Mouse (Mus musculus): ENCODE results near the gene Adcy4. TPM values are rescaled to one million over a fixed set of nuclear protein-coding genes. Genes with fewer than 3 reads are reported as not detected.
A peak's percentile ranks its signal among the peaks of the same experiment; 100 is the strongest.

The Adcy4 gene
- polyA plus RNA-seq, 1 experiment from 2014 or later = 6.5 TPM

GRCm38 (mm10) chr14:55747051-55747847, 36.6 kb downstream of the Adcy4 start:
- no peak overlapping the region for H3K4me3 ChIP-seq (ENCODE audit: low read length)

GRCm38 (mm10) chr14:55745861-55746237, 38.0 kb downstream of the Adcy4 start:
- Histone ChIP-seq H3K4me1 (ENCODE audit: control insufficient read depth, insufficient read depth, low read length) (peaks cover 25% of the 10 kb centered on the region), H3K27ac (ENCODE audit: low read length) (peak overlapping the region; percentile 51; the same call in 1 of the 2 replicates), H3K36me3 (ENCODE audit: control insufficient read depth, insufficient read depth, low read length) (peaks cover 10% of the 10 kb centered on the region; the same call in 1 of the 2 replicates), H3K9ac (ENCODE audit: low read depth, low read length) (peak overlapping the region; percentile 87), H3K4me2 (ENCODE audit: low read depth, low read length) (peak overlapping the region; percentile 98), H3K27me3 (replicated peaks; ENCODE audit: control insufficient read depth, insufficient read depth, low read length) (no peaks in the 10 kb centered on the region), H3K4me3 (ENCODE audit: low read length) (peak overlapping the region; percentile 89), H3K9me3 (ENCODE audit: control insufficient read depth, low read length) (no peaks in the 10 kb centered on the region)
- under 1% methylated on average over 31 of the region's 31 CpGs for WGBS
- ATAC-seq = no peak; the same call in 1 of the 2 replicates

More at GRCm38 (mm10) chr14:55747051-55747847, 36.6 kb downstream of the Adcy4 start:
- no peak for ATAC-seq
- peaks cover 12% of the 10 kb centered on the region; the same call in 1 of the 2 replicates for H3K36me3 ChIP-seq (ENCODE audit: control insufficient read depth, insufficient read depth, low read length)
- no peak overlapping the region for H3K9ac ChIP-seq (ENCODE audit: low read depth, low read length)
- peak overlapping the region; percentile 98 for H3K4me2 ChIP-seq (ENCODE audit: low read depth, low read length)
- H3K27me3 ChIP-seq (replicated peaks; ENCODE audit: control insufficient read depth, insufficient read depth, low read length) = no peaks in the 10 kb centered on the region
- H3K4me1 ChIP-seq (ENCODE audit: control insufficient read depth, insufficient read depth, low read length) = peaks cover 25% of the 10 kb centered on the region
- H3K9me3 ChIP-seq (ENCODE audit: control insufficient read depth, low read length) = no peaks in the 10 kb centered on the region
- no peak overlapping the region for H3K27ac ChIP-seq (ENCODE audit: low read length)
- 88% methylated on average over 10 of the region's 10 CpGs for WGBS

GRCm38 (mm10) chr14:55745180-55745860, 38.6 kb downstream of the Adcy4 start, which contains the start of the genes Dhrs1 and Nop9:
TSS of gene Dhrs1 (minus strand) at chr14:55745690.
TSS of gene Nop9 (plus strand) at chr14:55745693.
- peak within 1 kb of the TSS; percentile 81 for H3K27ac ChIP-seq (ENCODE audit: low read length)
- peak within 1 kb of the TSS; percentile 89 for H3K4me3 ChIP-seq (ENCODE audit: low read length)
- ATAC-seq = peak; percentile 92
- H3K4me2 ChIP-seq (ENCODE audit: low read depth, low read length) = peak within 1 kb of the TSS; percentile 98
- WGBS = 1% methylated on average over 45 of the region's 48 CpGs
- no peaks in the 10 kb centered on the region for H3K9me3 ChIP-seq (ENCODE audit: control insufficient read depth, low read length)
- peaks cover 6% of the 10 kb centered on the region; the same call in 1 of the 2 replicates for H3K36me3 ChIP-seq (ENCODE audit: control insufficient read depth, insufficient read depth, low read length)
- peak within 1 kb of the TSS; percentile 87 for H3K9ac ChIP-seq (ENCODE audit: low read depth, low read length)
- H3K4me1 ChIP-seq (ENCODE audit: control insufficient read depth, insufficient read depth, low read length) = peaks cover 25% of the 10 kb centered on the region
- H3K27me3 ChIP-seq (replicated peaks; ENCODE audit: control insufficient read depth, insufficient read depth, low read length) = no peaks in the 10 kb centered on the region

GRCm38 (mm10) chr14:55743711-55744110, 40.2 kb downstream of the Adcy4 start:
- peaks cover 2% of the 10 kb centered on the region; the same call in 1 of the 2 replicates for H3K36me3 ChIP-seq (ENCODE audit: control insufficient read depth, insufficient read depth, low read length)
- peak; percentile 66 for ATAC-seq
- 15% methylated on average over 10 of the region's 10 CpGs for WGBS

GRCm38 (mm10) chr14:55737086-55737687, 46.7 kb downstream of the Adcy4 start:
- H3K4me2 ChIP-seq (ENCODE audit: low read depth, low read length) = no peak overlapping the region

More at GRCm38 (mm10) chr14:55743711-55744110, 40.2 kb downstream of the Adcy4 start:
- Histone ChIP-seq H3K4me1 (ENCODE audit: control insufficient read depth, insufficient read depth, low read length) (peaks cover 25% of the 10 kb centered on the region), H3K9me3 (ENCODE audit: control insufficient read depth, low read length) (no peaks in the 10 kb centered on the region), H3K4me2 (ENCODE audit: low read depth, low read length) (peak overlapping the region; percentile 91), H3K4me3 (ENCODE audit: low read length) (peak overlapping the region; percentile 24), H3K9ac (ENCODE audit: low read depth, low read length) (peak overlapping the region; percentile 57), H3K27ac (ENCODE audit: low read length) (peak overlapping the region; percentile 58; the same call in 1 of the 2 replicates), H3K27me3 (replicated peaks; ENCODE audit: control insufficient read depth, insufficient read depth, low read length) (no peaks in the 10 kb centered on the region)

GRCm38 (mm10) chr14:55735758-55736157, 48.1 kb downstream of the Adcy4 start:
- Histone ChIP-seq H3K9me3 (ENCODE audit: control insufficient read depth, low read length) (no peaks in the 10 kb centered on the region), H3K36me3 (ENCODE audit: control insufficient read depth, insufficient read depth, low read length) (no peaks in the 10 kb centered on the region; the same call in 1 of the 2 replicates), H3K27me3 (replicated peaks; ENCODE audit: control insufficient read depth, insufficient read depth, low read length) (no peaks in the 10 kb centered on the region), H3K4me1 (ENCODE audit: control insufficient read depth, insufficient read depth, low read length) (peaks cover 19% of the 10 kb centered on the region), H3K9ac (ENCODE audit: low read depth, low read length) (no peak overlapping the region), H3K27ac (ENCODE audit: low read length) (peak overlapping the region; percentile 23; the same call in 1 of the 2 replicates), H3K4me3 (ENCODE audit: low read length) (no peak overlapping the region), H3K4me2 (ENCODE audit: low read depth, low read length) (no peak overlapping the region)
- no peak for ATAC-seq
- 63% methylated on average over 4 of the region's 4 CpGs for WGBS

More at GRCm38 (mm10) chr14:55737086-55737687, 46.7 kb downstream of the Adcy4 start:
- no peak overlapping the region for H3K9ac ChIP-seq (ENCODE audit: low read depth, low read length)
- peaks cover 2% of the 10 kb centered on the region; the same call in 1 of the 2 replicates for H3K36me3 ChIP-seq (ENCODE audit: control insufficient read depth, insufficient read depth, low read length)
- no peaks in the 10 kb centered on the region for H3K9me3 ChIP-seq (ENCODE audit: control insufficient read depth, low read length)
- no peaks in the 10 kb centered on the region for H3K27me3 ChIP-seq (replicated peaks; ENCODE audit: control insufficient read depth, insufficient read depth, low read length)
- WGBS = 76% methylated on average over 9 of the region's 9 CpGs
- no peak overlapping the region for H3K4me3 ChIP-seq (ENCODE audit: low read length)
- peaks cover 19% of the 10 kb centered on the region for H3K4me1 ChIP-seq (ENCODE audit: control insufficient read depth, insufficient read depth, low read length)
- no peak overlapping the region for H3K27ac ChIP-seq (ENCODE audit: low read length)
- no peak for ATAC-seq

- WGBS = 34% methylated on average over 3 of the region's 3 CpGs
- Histone ChIP-seq H3K27ac (ENCODE audit: low read length) (0 out of 2 replicates have a peak overlapping the region, but pooled peaks have one; percentile 23), H3K4me3 (ENCODE audit: low read length) (no peak overlapping the region), H3K36me3 (ENCODE audit: control insufficient read depth, insufficient read depth, low read length) (no peaks in the 10 kb centered on the region; the same call in 1 of the 2 replicates), H3K9ac (ENCODE audit: low read depth, low read length) (no peak overlapping the region), H3K4me1 (ENCODE audit: control insufficient read depth, insufficient read depth, low read length) (peaks cover 19% of the 10 kb centered on the region), H3K4me2 (ENCODE audit: low read depth, low read length) (no peak overlapping the region), H3K9me3 (ENCODE audit: control insufficient read depth, low read length) (no peaks in the 10 kb centered on the region), H3K27me3 (replicated peaks; ENCODE audit: control insufficient read depth, insufficient read depth, low read length) (no peaks in the 10 kb centered on the region; the same call in 1 of the 2 replicates)
- peak; percentile 86 for ATAC-seq
Measured at GRCm38 (mm10) chr14:55735334-55735733, 48.6 kb downstream of the Adcy4 start.

GRCm38 (mm10) chr14:55734869-55735268, 49.0 kb downstream of the Adcy4 start:
- Histone ChIP-seq H3K9me3 (ENCODE audit: control insufficient read depth, low read length) (no peaks in the 10 kb centered on the region), H3K27ac (ENCODE audit: low read length) (no peak overlapping the region), H3K27me3 (replicated peaks; ENCODE audit: control insufficient read depth, insufficient read depth, low read length) (no peaks in the 10 kb centered on the region; the same call in 1 of the 2 replicates), H3K36me3 (ENCODE audit: control insufficient read depth, insufficient read depth, low read length) (no peaks in the 10 kb centered on the region; the same call in 1 of the 2 replicates), H3K4me3 (ENCODE audit: low read length) (no peak overlapping the region), H3K4me1 (ENCODE audit: control insufficient read depth, insufficient read depth, low read length) (peaks cover 19% of the 10 kb centered on the region), H3K4me2 (ENCODE audit: low read depth, low read length) (no peak overlapping the region), H3K9ac (ENCODE audit: low read depth, low read length) (no peak overlapping the region)
- ATAC-seq = no peak
- WGBS = 58% methylated on average over 7 of the region's 7 CpGs

Measured in intestine, embryonic 16.5 days (tissue).